ENCODE assay signal across 8 mouse cellular contexts in the genomic region with DNA sequence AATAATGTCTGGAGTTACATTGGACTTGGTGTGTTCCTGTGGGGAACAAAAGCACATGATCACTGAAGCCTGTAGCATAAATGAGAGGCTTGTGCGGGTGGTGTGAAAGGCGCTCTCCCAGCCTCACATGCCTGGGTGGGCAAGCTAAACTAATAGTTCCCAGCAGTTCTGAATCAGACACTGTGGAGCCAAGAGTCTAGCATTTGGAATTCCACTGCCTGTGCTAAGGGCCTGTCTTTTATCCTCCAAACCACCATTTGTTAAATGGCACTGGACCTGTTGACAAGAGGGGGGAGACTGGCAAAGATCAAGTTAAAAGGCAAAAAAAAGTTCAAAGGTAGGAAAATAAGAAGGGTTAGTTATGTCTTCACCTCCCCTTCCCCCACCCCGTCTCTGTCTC. TPM values are rescaled to one million over a fixed set of nuclear protein-coding genes. Genes with fewer than 3 reads are reported as not detected.
DNase-seq lines count a peak whose midpoint lies in the region; ATAC-seq lines count a peak whose summit lies in the region.

No protein-coding gene starts in this region.

- intact Hi-C loops in heart, postnatal 14 days (cut with DNase I): loop anchor here (5.0 kb wide), 1 partner anchor 33 kb away; no protein-coding TSS in a partner anchor

- H3K4me2 ChIP-seq in heart, embryonic 11.5 days: no peak overlapping the region
- no peak overlapping the region for H3K4me2 ChIP-seq in forebrain, embryonic 15.5 days (replicated peaks)
- no peak overlapping the region for H3K4me2 ChIP-seq in midbrain, embryonic 13.5 days (replicated peaks)

- no peak overlapping the region for H3K9ac ChIP-seq in heart, embryonic 11.5 days (ENCODE audit: low read depth, low read length)
- H3K9ac ChIP-seq in forebrain, embryonic 15.5 days (replicated peaks): no peak overlapping the region
- H3K9ac ChIP-seq in midbrain, embryonic 13.5 days (replicated peaks): no peak overlapping the region

- peak overlapping the region; percentile 37 for H3K27ac ChIP-seq in heart, embryonic 11.5 days (ENCODE audit: low read depth, low read length)
- peak overlapping the region; percentile 56 for H3K27ac ChIP-seq in forebrain, embryonic 15.5 days (replicated peaks)
- 0 out of 2 replicates have a peak overlapping the region, but pooled peaks have one; percentile 9 for H3K27ac ChIP-seq in midbrain, embryonic 13.5 days

- no peaks in the 10 kb centered on the region for H3K36me3 ChIP-seq in heart, embryonic 11.5 days (ENCODE audit: control insufficient read depth, insufficient read depth, low read length)
- H3K36me3 ChIP-seq in forebrain, embryonic 15.5 days: no peaks in the 10 kb centered on the region
- H3K36me3 ChIP-seq in midbrain, embryonic 13.5 days: no peaks in the 10 kb centered on the region

- no peaks in the 10 kb centered on the region for H3K27me3 ChIP-seq in heart, embryonic 11.5 days (ENCODE audit: control insufficient read depth, insufficient read depth, low read length)
- H3K27me3 ChIP-seq in forebrain, embryonic 15.5 days: no peaks in the 10 kb centered on the region
- no peaks in the 10 kb centered on the region for H3K27me3 ChIP-seq in midbrain, embryonic 13.5 days

- H3K4me1 ChIP-seq in heart, embryonic 11.5 days (ENCODE audit: control insufficient read depth, insufficient read depth, low read length): peaks cover 21% of the 10 kb centered on the region
- peaks cover 19% of the 10 kb centered on the region for H3K4me1 ChIP-seq in forebrain, embryonic 15.5 days
- peaks cover 15% of the 10 kb centered on the region for H3K4me1 ChIP-seq in midbrain, embryonic 13.5 days (replicated peaks)

- no peak for DNase-seq in heart, postnatal 14 days
- DNase-seq in NIH3T3 (ENCODE audit: low read depth): peak; percentile 84
- DNase-seq in gastrocnemius, postnatal 10 days: no peak
- no peak for DNase-seq in gastrocnemius, adult 8-10 months (ENCODE audit: low spot score in 2 of 2)
- DNase-seq in left cerebral cortex, adult 8-10 months (ENCODE audit: low spot score in 2 of 2): no peak

- no peaks in the 10 kb centered on the region for H3K9me3 ChIP-seq in heart, embryonic 11.5 days (replicated peaks; ENCODE audit: control insufficient read depth, low read length)
- no peaks in the 10 kb centered on the region for H3K9me3 ChIP-seq in forebrain, embryonic 15.5 days
- H3K9me3 ChIP-seq in midbrain, embryonic 13.5 days: no peaks in the 10 kb centered on the region

- no peak for ATAC-seq in heart, embryonic 11.5 days (replicated peaks; ENCODE audit: insufficient number of reproducible peaks, low FRiP score, low TSS enrichment)
- 0 out of 2 replicates have a peak, but pooled peaks have one; percentile 57 for ATAC-seq in forebrain, embryonic 15.5 days (replicated peaks)
- ATAC-seq in midbrain, embryonic 13.5 days: 0 out of 2 replicates have a peak, but pooled peaks have one; percentile 11

- WGBS in heart, embryonic 11.5 days (ENCODE audit: insufficient replicate concordance): 42% methylated on average over 3 of the region's 3 CpGs
- 32% methylated on average over 3 of the region's 3 CpGs for whole genome bisulfite sequencing in forebrain, embryonic 15.5 days
- WGBS in midbrain, embryonic 13.5 days: 48% methylated on average over 3 of the region's 3 CpGs

- H3K4me3 ChIP-seq in heart, embryonic 11.5 days (ENCODE audit: low read depth, low read length): no peak overlapping the region
- H3K4me3 ChIP-seq in forebrain, embryonic 15.5 days: no peak overlapping the region
- H3K4me3 ChIP-seq in midbrain, embryonic 13.5 days (replicated peaks): no peak overlapping the region

RNA-seq across cellular contexts. Expression of a gene that starts 18.3 kb away (rescaled TPM):
- polyA plus RNA-seq in heart, embryonic 11.5 days (2014; fragmentation: Nextera tagmentation; extraction: Ambion mirVana): 31.2 and 34.0 TPM in 2 replicates
- total RNA-seq in heart, postnatal 14 days (2021): 10 to 100 TPM; 21.4 to 21.7 TPM
- polyA plus RNA-seq in forebrain, embryonic 15.5 days (2015; fragmentation: Nextera tagmentation; extraction: Ambion mirVana): 78.0 and 82.3 TPM in 2 replicates
- polyA plus RNA-seq in midbrain, embryonic 13.5 days (2015; fragmentation: Nextera tagmentation; extraction: Ambion mirVana): 71.6 and 83.1 TPM in 2 replicates
- 10 to 100 TPM; 18.4 to 21.6 TPM for total RNA-seq in gastrocnemius, postnatal 10 days (2021)
- 10 to 100 TPM; 12.7 to 14.8 (median 13.5) TPM for total RNA-seq in gastrocnemius, adult 8-10 months (2022)
- total RNA-seq in left cerebral cortex, adult 8-10 months (2022): 10 to 100 TPM; 46.3 to 57.2 (median 52.1) TPM

RNA-seq across cellular contexts. Expression of a gene that starts 46.7 kb away (rescaled TPM):
- 14.6 and 22.2 TPM in 2 replicates for polyA plus RNA-seq in heart, embryonic 11.5 days (2014; fragmentation: Nextera tagmentation; extraction: Ambion mirVana)
- total RNA-seq in heart, postnatal 14 days (2021): 10 to 100 TPM; 91.4 to 98.7 TPM
- polyA plus RNA-seq in forebrain, embryonic 15.5 days (2015; fragmentation: Nextera tagmentation; extraction: Ambion mirVana): 9.2 and 11.1 TPM in 2 replicates
- 4.8 and 5.9 TPM in 2 replicates for polyA plus RNA-seq in midbrain, embryonic 13.5 days (2015; fragmentation: Nextera tagmentation; extraction: Ambion mirVana)
- 100 to 1,000 TPM in 1 of 2 experiments, 10 to 100 TPM in 1; 95.6 to 128 TPM for total RNA-seq in gastrocnemius, postnatal 10 days (2021)
- total RNA-seq in gastrocnemius, adult 8-10 months (2022): 100 to 1,000 TPM; 156 to 248 (median 181) TPM
- total RNA-seq in left cerebral cortex, adult 8-10 months (2022): 10 to 100 TPM; 30.9 to 34.4 (median 32.2) TPM
